Mouse (Mus musculus): ENCODE data around the gene Pgr. TPM values are rescaled to one million over a fixed set of nuclear protein-coding genes. Genes with fewer than 3 reads are reported as not detected.

The Pgr gene
- polyA plus RNA-seq, 1 experiment from 2014 or later = 1.5 TPM

DNA sequence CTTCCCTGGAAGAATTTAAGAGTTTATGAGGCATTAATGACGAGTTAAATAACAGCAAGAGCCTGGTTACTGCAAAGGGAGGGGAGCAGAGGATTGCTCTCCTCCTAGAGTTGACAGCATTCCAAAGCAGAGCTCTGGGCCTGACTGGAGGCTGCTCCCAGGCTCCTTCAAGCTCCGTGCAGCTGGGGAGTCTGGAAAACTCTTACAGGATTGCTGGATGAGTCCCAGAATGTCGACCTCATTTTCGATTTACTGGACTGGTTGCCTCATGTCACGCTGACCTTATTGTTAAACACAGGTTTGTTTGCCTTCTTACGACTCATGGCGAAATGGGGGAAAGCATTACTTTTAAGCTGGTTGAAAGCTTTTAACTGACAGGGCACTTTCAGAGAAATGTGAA, 70.6 kb downstream of the Pgr start:
- H3K4me2 ChIP-seq = no peak overlapping the region
- no peak overlapping the region for H3K9ac ChIP-seq
- H3K36me3 ChIP-seq = no peaks in the 10 kb centered on the region
- H3K4me1 ChIP-seq (replicated peaks) = no peaks in the 10 kb centered on the region
- H3K9me3 ChIP-seq = no peaks in the 10 kb centered on the region
- no peak for ATAC-seq (ENCODE audit: low FRiP score)
- WGBS = 76% methylated on average over 7 of the region's 7 CpGs
- no peaks in the 10 kb centered on the region for H3K27me3 ChIP-seq
- no peak overlapping the region for H3K4me3 ChIP-seq
- H3K27ac ChIP-seq = no peak overlapping the region

DNA sequence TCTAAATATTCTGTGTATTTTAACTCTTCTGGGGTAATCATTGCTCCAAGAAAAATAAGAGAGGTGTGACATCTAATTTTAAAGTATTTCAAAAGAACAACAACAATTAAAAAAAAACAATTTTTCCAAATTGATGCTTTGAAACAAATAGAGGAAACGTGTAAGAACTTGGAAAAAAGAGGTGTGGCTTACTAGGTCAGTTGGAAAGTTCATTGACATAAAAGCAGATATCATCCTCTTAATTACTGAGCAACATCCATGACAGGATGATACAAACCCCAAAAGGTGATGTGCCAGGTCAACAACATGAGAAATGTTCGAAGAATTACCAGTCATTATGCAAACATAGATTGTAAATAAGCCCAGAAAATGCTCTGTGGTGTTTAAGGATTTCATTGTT, 71.9 kb downstream of the Pgr start, which contains the start of gene Gm16485:
Gene Gm16485 (plus strand): TSS at position 301 of the 400 bp plus-strand sequence.
- H3K27me3 ChIP-seq = no peaks in the 10 kb centered on the region
- H3K9me3 ChIP-seq = no peaks in the 10 kb centered on the region
- no peaks in the 10 kb centered on the region for H3K36me3 ChIP-seq
- H3K27ac ChIP-seq = no peak within 1 kb of the TSS
- ATAC-seq (ENCODE audit: low FRiP score) = no peak
- H3K4me3 ChIP-seq = no peak within 1 kb of the TSS
- H3K4me1 ChIP-seq (replicated peaks) = no peaks in the 10 kb centered on the region
- 79% methylated on average over 2 of the region's 2 CpGs for WGBS
- H3K4me2 ChIP-seq = no peak within 1 kb of the TSS
- no peak within 1 kb of the TSS for H3K9ac ChIP-seq

DNA sequence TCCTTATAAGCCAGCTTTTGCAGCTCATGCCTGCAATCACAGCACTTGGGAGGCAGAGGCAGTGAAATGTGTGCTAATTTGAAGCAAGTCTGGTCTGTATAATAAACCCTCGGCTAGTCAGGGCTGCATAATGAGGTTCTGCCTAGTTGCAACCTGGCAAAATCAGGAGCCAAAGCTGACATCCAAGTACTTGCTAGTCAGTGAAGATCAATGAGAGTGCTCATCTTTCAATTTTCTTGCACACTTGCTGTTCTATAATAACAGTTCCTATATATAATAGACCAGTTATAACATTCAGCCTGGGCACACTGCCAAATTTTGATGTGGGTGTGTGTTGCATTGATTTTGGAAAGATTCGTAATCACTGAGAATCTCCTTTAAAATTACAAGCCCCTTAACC, 78.1 kb downstream of the Pgr start:
- Histone ChIP-seq H3K9ac (no peak overlapping the region), H3K27me3 (no peaks in the 10 kb centered on the region), H3K4me3 (no peak overlapping the region), H3K9me3 (no peaks in the 10 kb centered on the region), H3K36me3 (no peaks in the 10 kb centered on the region), H3K27ac (no peak overlapping the region), H3K4me1 (replicated peaks) (no peaks in the 10 kb centered on the region), H3K4me2 (no peak overlapping the region)
- ATAC-seq (ENCODE audit: low FRiP score) = 0 out of 2 replicates have a peak, but pooled peaks have one; percentile 32
- WGBS = 47% methylated on average over 2 of the region's 2 CpGs

DNA sequence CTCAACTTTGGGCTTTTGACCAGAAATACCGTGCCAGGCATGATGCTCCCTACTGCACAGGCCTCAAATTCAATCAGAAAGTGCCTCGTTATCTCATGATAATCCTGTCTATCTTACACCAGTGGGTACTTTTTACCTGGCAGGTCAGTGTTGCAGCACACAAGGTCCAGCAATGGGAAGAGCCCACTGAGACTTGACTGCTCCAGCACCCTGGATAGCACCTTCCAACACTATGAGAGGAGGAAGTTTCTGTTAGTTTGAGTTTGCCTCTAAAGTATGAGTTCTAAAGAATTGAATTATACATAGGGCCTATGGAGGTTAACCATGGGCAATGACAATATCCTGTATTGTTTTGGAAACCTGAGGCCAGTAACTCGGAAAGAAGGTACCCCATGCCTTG, 82.7 kb downstream of the Pgr start:
- Histone ChIP-seq H3K4me2 (no peak overlapping the region), H3K4me1 (replicated peaks) (no peaks in the 10 kb centered on the region), H3K4me3 (no peak overlapping the region), H3K27ac (no peak overlapping the region), H3K36me3 (no peaks in the 10 kb centered on the region), H3K9ac (no peak overlapping the region), H3K27me3 (no peaks in the 10 kb centered on the region), H3K9me3 (no peaks in the 10 kb centered on the region)
- 82% methylated on average over 3 of the region's 3 CpGs for WGBS
- no peak for ATAC-seq (ENCODE audit: low FRiP score)

DNA sequence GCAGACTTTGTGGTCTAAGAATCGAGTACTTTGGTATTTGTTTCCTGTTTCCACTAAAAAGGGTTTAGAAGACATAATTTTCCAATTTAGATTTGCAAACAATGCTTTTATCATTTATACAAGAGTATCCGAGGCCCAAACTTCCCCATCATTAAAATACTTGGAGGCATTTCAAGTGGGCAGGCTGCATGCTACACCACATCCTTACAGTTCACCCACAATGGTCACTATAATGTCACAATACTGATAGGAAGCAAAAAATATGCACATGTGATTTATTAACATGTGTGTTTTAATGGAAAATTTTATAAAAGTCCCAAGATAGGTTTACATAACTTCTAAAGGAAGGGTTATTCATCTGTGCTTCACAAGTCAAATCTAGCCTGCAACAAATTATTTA, 96.9 kb downstream of the Pgr start:
- Histone ChIP-seq H3K27me3 (no peaks in the 10 kb centered on the region), H3K36me3 (no peaks in the 10 kb centered on the region), H3K9me3 (no peaks in the 10 kb centered on the region), H3K9ac (no peak overlapping the region), H3K27ac (no peak overlapping the region), H3K4me3 (no peak overlapping the region), H3K4me2 (no peak overlapping the region), H3K4me1 (replicated peaks) (no peaks in the 10 kb centered on the region)
- no peak for ATAC-seq (ENCODE audit: low FRiP score)
- WGBS = 90% methylated on average over 2 of the region's 2 CpGs

DNA sequence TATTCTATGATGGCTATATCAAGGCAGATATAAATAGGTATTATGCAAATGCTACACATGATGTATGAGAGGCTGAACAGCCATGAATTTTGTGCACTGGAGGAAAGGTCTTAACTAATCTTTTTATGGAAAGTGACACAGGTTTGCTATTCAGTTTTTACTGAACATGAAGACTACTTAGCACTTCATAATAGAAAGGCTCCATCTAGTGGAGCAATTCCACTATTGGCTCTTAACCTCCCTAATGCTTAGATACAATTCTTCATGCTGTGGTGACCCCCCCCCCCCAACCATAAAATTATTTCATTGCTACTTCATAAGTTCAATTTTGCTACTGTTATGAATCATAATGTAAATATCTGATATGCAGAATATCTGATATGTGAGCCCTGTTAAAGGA, 101.5 kb downstream of the Pgr start:
- Histone ChIP-seq H3K27ac (no peak overlapping the region), H3K27me3 (no peaks in the 10 kb centered on the region), H3K4me3 (no peak overlapping the region), H3K9ac (no peak overlapping the region), H3K9me3 (no peaks in the 10 kb centered on the region), H3K36me3 (peaks cover 14% of the 10 kb centered on the region), H3K4me1 (replicated peaks) (no peaks in the 10 kb centered on the region), H3K4me2 (no peak overlapping the region)
- no peak for ATAC-seq (ENCODE audit: low FRiP score)

DNA sequence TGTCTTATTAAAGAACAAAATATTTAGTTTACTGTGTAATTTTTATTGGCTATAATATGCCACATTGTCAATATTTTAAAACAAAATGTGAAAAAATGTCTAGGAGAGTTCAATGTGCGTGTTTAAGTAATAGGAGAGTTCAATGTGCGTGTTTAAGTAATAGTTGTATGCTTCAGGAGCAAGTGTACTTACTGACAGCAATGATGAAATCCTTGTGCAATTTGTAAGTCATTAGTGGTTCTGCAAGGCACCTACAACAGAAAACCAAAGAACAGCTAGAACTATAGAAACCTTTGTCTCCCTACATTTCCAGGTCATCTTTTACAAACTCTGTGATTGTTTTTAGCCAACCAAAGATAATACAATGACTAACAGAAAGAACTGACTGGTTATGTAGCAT, 115.5 kb downstream of the Pgr start:
- WGBS = 90% methylated on average over 2 of the region's 2 CpGs
- no peak for ATAC-seq (ENCODE audit: low FRiP score)

More for the DNA sequence above, 115.5 kb downstream of the Pgr start:
- Histone ChIP-seq H3K4me3 (no peak overlapping the region), H3K27ac (no peak overlapping the region), H3K36me3 (peaks cover 5% of the 10 kb centered on the region; the same call in 1 of the 2 replicates), H3K27me3 (no peaks in the 10 kb centered on the region), H3K4me2 (no peak overlapping the region), H3K9ac (no peak overlapping the region), H3K9me3 (0 out of 2 replicates have a peak, but pooled peaks cover 3% of the 10 kb centered on the region), H3K4me1 (replicated peaks) (no peaks in the 10 kb centered on the region)

Other genes starting within 250 kb of the Pgr start
- gene Gm16485, start 72.0 kb downstream of the Pgr start, polyA plus RNA-seq (2015; fragmentation: Nextera tagmentation; extraction: Ambion mirVana) = 0.25 and 0.30 TPM in 2 replicates